Mouse (Mus musculus) bone marrow, adult 2 months (tissue): Measurements from ENCODE around the gene Gng2.

ENCODE experiments used
- CTCF ChIP-seq: fragments of 200-500 bp; IDR thresholded peaks from 2 replicates; pipeline ENCODE4 v1.5.1; 2011; ENCODE audit warnings: low read length, control low read depth; ENCODE audit not compliant: control insufficient read depth, insufficient read depth
- POLR2A ChIP-seq: fragments of 200-500 bp; IDR thresholded peaks from 2 replicates; pipeline ENCODE4 v1.6.1; 2011; ENCODE audit warnings: low read depth, mild to moderate bottlenecking, control low read depth, low read length, borderline replicate concordance; ENCODE audit not compliant: control insufficient read depth

DNA sequence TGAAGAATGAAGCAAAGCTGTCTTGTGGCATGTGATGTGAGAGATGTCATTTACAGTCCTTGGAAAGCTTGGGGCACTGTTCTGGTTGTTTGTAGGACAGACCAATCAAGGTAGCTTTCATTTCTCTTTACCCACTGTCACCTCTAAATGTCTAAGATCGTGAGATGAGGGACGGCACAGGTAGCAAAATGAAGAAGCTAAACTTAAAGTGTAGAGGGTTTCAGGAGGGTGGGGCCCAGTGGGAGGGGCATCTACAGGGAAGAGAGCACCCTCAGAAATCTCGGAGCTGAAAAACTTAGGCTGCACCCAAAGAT lies 16.1 kb upstream of the Gng2 start:
- no peak for TF ChIP-seq CTCF
- no peak for TF ChIP-seq POLR2A
